Mouse (Mus musculus) ES-E14 (cell line): ENCODE measurements at regions not wholly inside any gene's neighbourhood (a gene's known extent, or its start where the extent isn't known, plus 50 kb on each side); places are given as distances from the start of the nearest gene placed in this dataset.
A peak's percentile ranks its signal among the peaks of the same experiment; 100 is the strongest.

Experiments used
- DNase-seq: peaks from one replicate; pipeline ENCODE4 v3.0.0-alpha.2; 2013; ENCODE audit warnings: low read depth, low spot score
- H3K27ac ChIP-seq: 2 replicates; pipeline ENCODE4 v1.5.1; 2012; ENCODE audit warnings: low read depth, mild to moderate bottlenecking, low read length, moderate library complexity, mixed read lengths; ENCODE audit not compliant: poor library complexity, insufficient read depth, severe bottlenecking
- H3K36me3 ChIP-seq: 2 replicates; pipeline ENCODE4 v1.6.1; 2012; ENCODE audit warnings: mild to moderate bottlenecking, low read length, moderate library complexity, mixed read lengths; ENCODE audit not compliant: control insufficient read depth, poor library complexity, insufficient read depth, severe bottlenecking
- H3K4me1 ChIP-seq, 2 experiments: fragments of 150-350 bp in 1 of 2; sonication (generic) in 1 of 2; 2 replicates each; pipeline ENCODE4 v1.6.1; 2012; ENCODE audit warnings: low read length in 2 of 2, mild to moderate bottlenecking in 1 of 2, mixed read lengths in 1 of 2; ENCODE audit not compliant: control insufficient read depth in 2 of 2, insufficient read depth in 2 of 2, poor library complexity in 1 of 2
- H3K4me3 ChIP-seq, 2 experiments: fragments of 150-350 bp in 1 of 2; sonication (generic) in 1 of 2; 2 replicates each; pipeline ENCODE4 v1.5.1; 2012; ENCODE audit warnings: low read length in 2 of 2, low read depth in 1 of 2, mild to moderate bottlenecking in 1 of 2, mixed read lengths in 1 of 2; ENCODE audit not compliant: insufficient read depth in 1 of 2, poor library complexity in 1 of 2, severe bottlenecking in 1 of 2
- H3K9ac ChIP-seq: 2 replicates; pipeline ENCODE4 v1.6.1; 2012; ENCODE audit warnings: low read depth, mild to moderate bottlenecking, low read length, mixed read lengths; ENCODE audit not compliant: poor library complexity, insufficient read depth, severe bottlenecking
- H3K9me3 ChIP-seq: fragments of 150-350 bp; sonication (generic); 2 replicates; pipeline ENCODE4 v1.6.1; 2012; ENCODE audit warnings: low read depth, mild to moderate bottlenecking, low read length; ENCODE audit not compliant: control insufficient read depth, insufficient read depth
- CHD2 ChIP-seq: IDR thresholded peaks from 2 replicates; pipeline ENCODE4 v1.6.1; 2014; ENCODE audit warnings: mild to moderate bottlenecking, low read depth, low read length, inconsistent platforms
- HCFC1 ChIP-seq: IDR thresholded peaks from 2 replicates; pipeline ENCODE4 v1.6.1; 2012; ENCODE audit warnings: low read length, inconsistent platforms, borderline replicate concordance; ENCODE audit not compliant: insufficient read depth
- MAFK ChIP-seq: IDR thresholded peaks from 2 replicates; pipeline ENCODE4 v1.6.1; 2014; ENCODE audit warnings: mild to moderate bottlenecking, low read depth, low read length, inconsistent platforms; ENCODE audit not compliant: insufficient read depth
- ZC3H11A ChIP-seq: IDR thresholded peaks from 2 replicates; pipeline ENCODE4 v1.6.1; 2012; ENCODE audit warnings: low read depth, mild to moderate bottlenecking, inconsistent platforms, low read length, borderline replicate concordance
- ZNF384 ChIP-seq: IDR thresholded peaks from 2 replicates; pipeline ENCODE4 v1.6.1; 2012; ENCODE audit warnings: low read depth, low read length, inconsistent platforms
- in situ Hi-C, 2 experiments: fragments of 600-800 bp; cut with MboI; formaldehyde crosslinking; loops; one replicate each; pipeline ENCODE4 v1.15.1; 2025; ENCODE audit warnings: low sequenced_read_pairs in 2 of 2, inconsistent platforms in 1 of 2; ENCODE audit not compliant: unreplicated experiment in 2 of 2

GRCm38 (mm10) chr13:97555312-97555711 is 205.1 kb downstream of the Gm10260 start:
- Histone ChIP-seq H3K27ac (no peak overlapping the region), H3K4me1 (peaks cover 14 to 21% of the 10 kb centered on the region in 2 experiments), H3K9ac (no peak overlapping the region), H3K36me3 (no peaks in the 10 kb centered on the region), H3K4me3 (no peak overlapping the region), H3K9me3 (no peaks in the 10 kb centered on the region)
- TF ChIP-seq ZNF384 (no peak), ZC3H11A (no peak), CHD2 (no peak), HCFC1 (no peak), MAFK (no peak)
- no peak for DNase-seq
- in situ Hi-C loops, result no loop called here

GRCm38 (mm10) chr13:97554601-97555000 is 205.8 kb downstream of the Gm10260 start:
- Histone ChIP-seq H3K27ac (no peak overlapping the region), H3K4me3 (no peak overlapping the region), H3K9ac (no peak overlapping the region), H3K36me3 (no peaks in the 10 kb centered on the region), H3K4me1 (peaks cover 14 to 21% of the 10 kb centered on the region in 2 experiments), H3K9me3 (no peaks in the 10 kb centered on the region)
- TF ChIP-seq CHD2 (no peak), HCFC1 (no peak), MAFK (no peak), ZC3H11A (no peak), ZNF384 (no peak)
- no peak for DNase-seq
- in situ Hi-C loops, result no loop called here

GRCm38 (mm10) chr13:97552236-97552635 is 208.2 kb downstream of the Gm10260 start:
- in situ Hi-C loops, result no loop called here
- H3K36me3 ChIP-seq, result no peaks in the 10 kb centered on the region
- DNase-seq, result peak; percentile 36
- H3K9me3 ChIP-seq, result no peaks in the 10 kb centered on the region
- peaks cover 18 to 24% of the 10 kb centered on the region in 2 experiments for H3K4me1 ChIP-seq
- peak overlapping the region; percentile 2; the same call in 1 of the 2 replicates for H3K27ac ChIP-seq
- no peak overlapping the region for H3K9ac ChIP-seq
- TF ChIP-seq HCFC1 (no peak), CHD2 (no peak), MAFK (no peak), ZC3H11A (no peak), ZNF384 (no peak)
- no peak overlapping the region for H3K4me3 ChIP-seq

GRCm38 (mm10) chr13:97550880-97551279 is 209.6 kb downstream of the Gm10260 start:
- Histone ChIP-seq H3K9me3 (no peaks in the 10 kb centered on the region), H3K4me1 (peaks cover 21 to 24% of the 10 kb centered on the region in 2 experiments), H3K27ac (no peak overlapping the region), H3K4me3 (no peak overlapping the region), H3K9ac (no peak overlapping the region), H3K36me3 (no peaks in the 10 kb centered on the region)
- no peak for DNase-seq
- in situ Hi-C loops, result no loop called here
- TF ChIP-seq MAFK, result no peak
- TF ChIP-seq HCFC1, result no peak
- TF ChIP-seq ZC3H11A, result no peak
- TF ChIP-seq ZNF384, result no peak
- TF ChIP-seq CHD2, result no peak

- Histone ChIP-seq H3K4me3 (no peak overlapping the region), H3K4me1 (peaks cover 18 to 20% of the 10 kb centered on the region in 2 experiments), H3K9ac (no peak overlapping the region), H3K27ac (no peak overlapping the region), H3K9me3 (no peaks in the 10 kb centered on the region), H3K36me3 (no peaks in the 10 kb centered on the region)
- DNase-seq, result no peak
- in situ Hi-C loops, result no loop called here
- TF ChIP-seq CHD2 (no peak), HCFC1 (no peak), ZC3H11A (no peak), ZNF384 (no peak), MAFK (no peak)
These were observed 210.3 kb downstream of the Gm10260 start for GRCm38 (mm10) chr13:97550172-97550571.
